Mouse (Mus musculus) gastrocnemius, postnatal 36 days (tissue): Measurements from ENCODE around the gene Rad18. TPM values are rescaled to one million over a fixed set of nuclear protein-coding genes. Genes with fewer than 3 reads are reported as not detected.
A peak's percentile ranks its signal among the peaks of the same experiment; 100 is the strongest.
"Not testable (repeated sequence)": the region's sequence is repeated elsewhere in the genome, so short reads cannot be mapped to it uniquely, and the experiment has no call there.

Experiments
- DNase-seq, 2 experiments: peaks; one replicate each; pipeline ENCODE4 v3.0.0; 2022
- intact Hi-C: fragments of 180-260 bp; cut with DNase I; formaldehyde crosslinking; loops from one replicate; pipeline ENCODE4 v1.15.1; 2025
- long read RNA-seq, 2 experiments: library from polyadenylated mRNA; stranded (forward); transcript quantifications; one replicate each; pipeline ENCODE4 v2.0.0; 2021
- total RNA-seq, 2 experiments: library from RNA; stranded (reverse); gene quantifications; 2 replicates each; pipeline ENCODE4 v1.2.3; 2021

Gene Rad18
- 1 to 10 TPM in 1 of 2 experiments, under 1 TPM in 1; 0.81 to 1.5 TPM for total RNA-seq
- long read RNA-seq, experiment 1: 0 reads
- long read RNA-seq, experiment 2, partial matches to known transcripts: 1 of 1 reads
- long read RNA-seq, experiment 2, other reads (novel, unspliced or antisense): 0 of 1 reads

GRCm38 (mm10) chr6:112696056-112696950 lies at the start of gene Rad18:
Gene Rad18 (minus strand): TSS chr6:112696686.
- intact Hi-C loops: loop anchor here (10.0 kb wide), 1 partner anchor 548 kb away; no protein-coding TSS in a partner anchor
- peak; percentile 70 to 74 for DNase-seq

GRCm38 (mm10) chr6:112742297-112742696 lies 45.8 kb upstream of the Rad18 start:
- no peak for DNase-seq
- intact Hi-C loops: no loop called here

- intact Hi-C loops: no loop called here
Observed at GRCm38 (mm10) chr6:112741766-112742165, 45.3 kb upstream of the Rad18 start.

GRCm38 (mm10) chr6:112739635-112740034 lies 43.1 kb upstream of the Rad18 start:
- no peak for DNase-seq
- intact Hi-C loops: no loop called here

More at GRCm38 (mm10) chr6:112741766-112742165, 45.3 kb upstream of the Rad18 start:
- no peak for DNase-seq

- DNase-seq: no peak
Observed at GRCm38 (mm10) chr6:112738924-112739323, 42.4 kb upstream of the Rad18 start.

GRCm38 (mm10) chr6:112736471-112736870 lies 40.0 kb upstream of the Rad18 start:
- no peak for DNase-seq
- intact Hi-C loops: no loop called here

More at GRCm38 (mm10) chr6:112738924-112739323, 42.4 kb upstream of the Rad18 start:
- intact Hi-C loops: no loop called here

GRCm38 (mm10) chr6:112735054-112735453 lies 38.6 kb upstream of the Rad18 start:
- intact Hi-C loops: no loop called here
- DNase-seq: no peak

- DNase-seq: no peak
- intact Hi-C loops: no loop called here
Observed at GRCm38 (mm10) chr6:112733942-112734341, 37.5 kb upstream of the Rad18 start.

- no peak for DNase-seq
- intact Hi-C loops: no loop called here
Observed at GRCm38 (mm10) chr6:112732434-112732833, 35.9 kb upstream of the Rad18 start.

- intact Hi-C loops: no loop called here
- no peak for DNase-seq
Observed at GRCm38 (mm10) chr6:112731386-112731785, 34.9 kb upstream of the Rad18 start.

- peak in 1 of 2 experiments; percentile 14 for DNase-seq
- intact Hi-C loops: no loop called here
Observed at GRCm38 (mm10) chr6:112728760-112729422, 32.4 kb upstream of the Rad18 start.

- intact Hi-C loops: no loop called here
- no peak for DNase-seq
Observed at GRCm38 (mm10) chr6:112725468-112725867, 29.0 kb upstream of the Rad18 start.

- no peak for DNase-seq
- intact Hi-C loops: no loop called here
Observed at GRCm38 (mm10) chr6:112720409-112721080, 24.1 kb upstream of the Rad18 start.

- intact Hi-C loops: loop anchor here (5.0 kb wide), 1 partner anchor 282 kb away; no protein-coding TSS in a partner anchor
- no peak for DNase-seq
Observed at GRCm38 (mm10) chr6:112719983-112720382, 23.5 kb upstream of the Rad18 start.

GRCm38 (mm10) chr6:112717168-112717567 lies 20.7 kb upstream of the Rad18 start:
- DNase-seq: no peak
- intact Hi-C loops: loop anchor here (5.0 kb wide), 1 partner anchor 285 kb away; no protein-coding TSS in a partner anchor

GRCm38 (mm10) chr6:112713951-112714350 lies 17.5 kb upstream of the Rad18 start:
- no peak for DNase-seq
- intact Hi-C loops: no loop called here

- DNase-seq, intact Hi-C loops: not testable (repeated sequence)
Observed at GRCm38 (mm10) chr6:112702296-112702695, 5.8 kb upstream of the Rad18 start.

GRCm38 (mm10) chr6:112700392-112700791 lies 3.9 kb upstream of the Rad18 start:
- DNase-seq: peak in 1 of 2 experiments; percentile 30

GRCm38 (mm10) chr6:112699115-112699514 lies 2.6 kb upstream of the Rad18 start:
- DNase-seq: no peak
- intact Hi-C loops: loop anchor here (10.0 kb wide), 1 partner anchor 546 kb away; no protein-coding TSS in a partner anchor

More at GRCm38 (mm10) chr6:112700392-112700791, 3.9 kb upstream of the Rad18 start:
- intact Hi-C loops: loop anchor here (1.0 kb wide), 1 partner anchor 301 kb away; no protein-coding TSS in a partner anchor

GRCm38 (mm10) chr6:112694492-112694891 lies 2.0 kb downstream of the Rad18 start:
- no peak for DNase-seq
- intact Hi-C loops: loop anchor here (10.0 kb wide), 1 partner anchor 550 kb away; no protein-coding TSS in a partner anchor
